Mouse (Mus musculus) liver, embryonic 11.5 days (tissue): Measurements from ENCODE around the gene Barx2. TPM values are rescaled to one million over a fixed set of nuclear protein-coding genes. Genes with fewer than 3 reads are reported as not detected.

ENCODE experiments used
- ATAC-seq: fragments of 200-750 bp; cut with Nextera tagmentation; replicated peaks from 2 replicates; pipeline ENCODE4 v1.8.0; 2017; ENCODE audit warnings: moderate number of reproducible peaks, mild to moderate bottlenecking, moderate TSS enrichment, moderate library complexity; ENCODE audit not compliant: low FRiP score
- DNase-seq: peaks from one replicate; pipeline ENCODE4 v3.0.0-alpha.2; 2017; ENCODE audit warnings: low spot score
- H3K27ac ChIP-seq: fragments of 300-500 bp; sonication (generic); 2 replicates; pipeline ENCODE4 v1.5.1; 2014; ENCODE audit warnings: mild to moderate bottlenecking, low read depth, low read length, control low read depth
- H3K27me3 ChIP-seq: fragments of 300-500 bp; sonication (generic); replicated peaks from 2 replicates; pipeline ENCODE4 v1.6.1; 2014; ENCODE audit warnings: low read length, mixed read lengths; ENCODE audit not compliant: control insufficient read depth, insufficient read depth
- H3K36me3 ChIP-seq: fragments of 300-500 bp; sonication (generic); 2 replicates; pipeline ENCODE4 v1.6.1; 2014; ENCODE audit warnings: mild to moderate bottlenecking, low read length, moderate library complexity, mixed read lengths; ENCODE audit not compliant: control insufficient read depth, insufficient read depth
- H3K4me1 ChIP-seq: fragments of 300-500 bp; sonication (generic); replicated peaks from 2 replicates; pipeline ENCODE4 v1.6.1; 2014; ENCODE audit warnings: low read length, mixed read lengths; ENCODE audit not compliant: control insufficient read depth, insufficient read depth
- H3K4me2 ChIP-seq: fragments of 300-500 bp; sonication (generic); 2 replicates; pipeline ENCODE4 v1.6.1; 2014; ENCODE audit warnings: mild to moderate bottlenecking, control low read depth, moderate library complexity
- H3K4me3 ChIP-seq: fragments of 300-500 bp; sonication (generic); 2 replicates; pipeline ENCODE4 v1.5.1; 2014; ENCODE audit warnings: low read depth, low read length, control low read depth
- H3K9ac ChIP-seq: fragments of 300-500 bp; sonication (generic); 2 replicates; pipeline ENCODE4 v1.6.1; 2014; ENCODE audit warnings: low read depth, low read length, control low read depth
- H3K9me3 ChIP-seq: fragments of 300-500 bp; sonication (generic); 2 replicates; pipeline ENCODE4 v1.6.1; 2016; ENCODE audit warnings: low read length, inconsistent platforms, mixed read lengths; ENCODE audit not compliant: control insufficient read depth
- WGBS: fragments of 180-500 bp; shearing (Covaris S2); extraction: QIAGEN DNeasy Blood & Tissue Kit; methylation state at CpG from one replicate; pipeline ENCODE4 v1.1.7; 2014; 5-methylcytosine and 5-hydroxymethylcytosine counted together
- polyA plus RNA-seq: library from polyadenylated mRNA; unstranded; fragments of >200 nt; fragmentation: Nextera tagmentation; extraction: Ambion mirVana; gene quantifications from 2 replicates; pipeline ENCODE4 v1.2.1, GENCODE M21; 2014

The Barx2 gene
- polyA plus RNA-seq, 1 experiment from 2014 or later, result not detected

- Histone ChIP-seq H3K4me1 (no peaks in the 10 kb centered on the region), H3K4me2 (no peak overlapping the region), H3K36me3 (no peaks in the 10 kb centered on the region), H3K9me3 (no peaks in the 10 kb centered on the region), H3K27ac (no peak overlapping the region), H3K4me3 (no peak overlapping the region), H3K9ac (no peak overlapping the region), H3K27me3 (no peaks in the 10 kb centered on the region)
- DNase-seq (no peak), ATAC-seq (no peak)
- WGBS, result 78% methylated on average over 6 of the region's 6 CpGs
Observed at GRCm38 (mm10) chr9:31838047-31838446, 75.2 kb downstream of the Barx2 start.

GRCm38 (mm10) chr9:31808753-31809152, 104.5 kb downstream of the Barx2 start:
- Histone ChIP-seq H3K36me3 (no peaks in the 10 kb centered on the region), H3K27me3 (no peaks in the 10 kb centered on the region), H3K9me3 (no peaks in the 10 kb centered on the region), H3K4me1 (no peaks in the 10 kb centered on the region), H3K4me2 (no peak overlapping the region), H3K4me3 (no peak overlapping the region), H3K27ac (no peak overlapping the region), H3K9ac (no peak overlapping the region)
- no peak for DNase-seq
- WGBS, result 76% methylated on average over 2 of the region's 2 CpGs
- ATAC-seq, result no peak

- WGBS, result 80% methylated on average over 1 of the region's 1 CpGs
- ATAC-seq, result no peak
Observed at GRCm38 (mm10) chr9:31802641-31803040, 110.6 kb downstream of the Barx2 start.

More at GRCm38 (mm10) chr9:31802641-31803040, 110.6 kb downstream of the Barx2 start:
- Histone ChIP-seq H3K4me3 (no peak overlapping the region), H3K9ac (no peak overlapping the region), H3K4me1 (no peaks in the 10 kb centered on the region), H3K9me3 (no peaks in the 10 kb centered on the region), H3K27me3 (no peaks in the 10 kb centered on the region), H3K27ac (no peak overlapping the region), H3K4me2 (no peak overlapping the region), H3K36me3 (no peaks in the 10 kb centered on the region)
- no peak for DNase-seq

Other genes with a start within 250 kb of the Barx2 start
- gene Arhgap32, start 202.7 kb upstream of the Barx2 start, polyA plus RNA-seq, result 1.3 and 1.7 TPM in 2 replicates